Mouse (Mus musculus): ENCODE measurements around the gene B2m.

Gene B2m

GRCm38 (mm10) chr2:122186751-122187150 is 39.3 kb downstream of the B2m start:
- CTCF ChIA-PET: interaction anchor here (0.6 to 1.0 kb wide), 2 partner anchors 33 to 92 kb away, joined by 3 read pairs; no protein-coding TSS in a partner anchor

GRCm38 (mm10) chr2:122191849-122192248 is 44.4 kb downstream of the B2m start:
- CTCF ChIA-PET: no interaction called here

- CTCF ChIA-PET: no interaction called here
Observed at GRCm38 (mm10) chr2:122194509-122194929, 47.0 kb downstream of the B2m start.

- CTCF ChIA-PET: interaction anchor here (0.7 kb wide), 1 partner anchor 802 kb away, joined by 3 read pairs; no protein-coding TSS in a partner anchor
Observed at GRCm38 (mm10) chr2:122201501-122201900, 54.0 kb downstream of the B2m start.

Measured in spleen, embryonic (tissue).